Mouse (Mus musculus) adrenal gland, adult 18-20 months (tissue): ENCODE measurements around the gene Ufsp2. TPM values are rescaled to one million over a fixed set of nuclear protein-coding genes. Genes with fewer than 3 reads are reported as not detected.
A peak's percentile ranks its signal among the peaks of the same experiment; 100 is the strongest.

ENCODE experiments used
- DNase-seq, 2 experiments: peaks; one replicate each; pipeline ENCODE4 v3.0.0; 2021 to 2022; ENCODE audit warnings: low spot score in 2 of 2
- long read RNA-seq, 2 experiments: library from polyadenylated mRNA; stranded (forward); transcript quantifications; one replicate each; pipeline ENCODE4 v2.0.0; 2021
- total RNA-seq, 2 experiments: library from RNA; stranded (reverse); gene quantifications; 1 replicate in 1 of 2; 2 replicates in 1 of 2; pipeline ENCODE4 v1.2.3; 2021

The Ufsp2 gene
- total RNA-seq: 10 to 100 TPM; 44.6 to 59.5 TPM
- long read RNA-seq, experiment 1, transcript Ufsp2-201 (12 exons, 1,640 nt): major isoform, 15 of 21 reads
- long read RNA-seq, experiment 1, partial matches to known transcripts: 2 of 21 reads
- long read RNA-seq, experiment 1, other reads (novel, unspliced or antisense): 4 of 21 reads
- long read RNA-seq, experiment 2, transcript Ufsp2-201 (12 exons, 1,640 nt): major isoform, 55 of 74 reads
- long read RNA-seq, experiment 2, partial matches to known transcripts: 5 of 74 reads
- long read RNA-seq, experiment 2, other reads (novel, unspliced or antisense): 4 of 74 reads

GRCm38 (mm10) chr8:45975126-45975836, at the start of gene Ufsp2, which contains the start of gene 1700029J07Rik:
Gene Ufsp2 (plus strand): TSS chr8:45975528.
Gene 1700029J07Rik (minus strand): TSS chr8:45975252.
- peak; percentile 95 to 97 for DNase-seq

- peak; percentile 97 to 98 for DNase-seq
Observed at GRCm38 (mm10) chr8:45934582-45935014, 40.7 kb upstream of the Ufsp2 start, which contains the start of gene Ccdc110. Gene Ccdc110 (plus strand): TSS chr8:45934619.

DNA sequence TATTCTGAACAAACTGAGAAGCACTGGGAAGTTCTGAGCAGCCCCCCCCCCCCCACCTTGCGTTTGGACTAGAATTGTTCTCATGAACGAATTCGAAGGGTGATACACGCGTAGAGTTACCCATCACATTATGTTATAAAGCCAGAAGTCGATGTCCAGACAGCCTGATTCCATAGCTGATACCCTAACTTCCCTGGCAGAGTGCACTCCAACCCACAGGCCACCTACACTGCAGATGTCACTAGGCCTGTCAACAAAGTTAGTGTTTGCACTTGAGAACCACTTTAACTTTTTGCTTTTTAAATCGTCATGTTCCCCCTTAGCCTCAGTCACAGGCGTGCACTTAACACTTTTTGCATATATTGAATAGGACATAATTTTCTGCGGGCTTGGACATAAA, 38.3 kb upstream of the Ufsp2 start:
- no peak for DNase-seq

- no peak for DNase-seq
Observed at GRCm38 (mm10) chr8:45946283-45946682, 29.0 kb upstream of the Ufsp2 start.

- no peak for DNase-seq
Observed at GRCm38 (mm10) chr8:45950622-45951021, 24.7 kb upstream of the Ufsp2 start.

- DNase-seq: no peak
Observed at GRCm38 (mm10) chr8:45970894-45971293, 4.4 kb upstream of the Ufsp2 start.

- no peak for DNase-seq
Observed at GRCm38 (mm10) chr8:45973988-45974505, 1.3 kb upstream of the Ufsp2 start.

- DNase-seq: peak in 1 of 2 experiments; percentile 12
Observed at GRCm38 (mm10) chr8:45975837-45976468, 625 bp downstream of the Ufsp2 start.

DNA sequence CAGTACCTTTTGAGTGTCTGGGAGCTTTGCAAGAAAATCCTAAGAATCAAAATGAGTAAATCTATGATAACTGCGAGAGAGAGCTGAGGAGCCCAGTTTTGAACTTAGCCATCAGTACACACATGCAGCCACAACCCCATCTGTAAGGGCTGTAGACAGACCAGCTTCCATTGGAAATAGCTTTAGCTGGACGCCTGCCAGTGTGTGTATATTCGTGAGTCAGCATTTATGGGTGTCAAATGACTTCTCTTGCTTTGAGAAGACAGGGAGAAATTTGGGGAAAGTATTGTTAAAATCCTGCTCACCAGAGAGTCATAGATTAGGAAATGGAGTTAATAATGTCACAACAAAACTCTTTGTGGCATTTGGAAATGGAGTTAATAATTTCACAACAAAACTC, 11.3 kb downstream of the Ufsp2 start:
- no peak for DNase-seq

GRCm38 (mm10) chr8:45988189-45988588, 12.9 kb downstream of the Ufsp2 start:
- DNase-seq: no peak

DNA sequence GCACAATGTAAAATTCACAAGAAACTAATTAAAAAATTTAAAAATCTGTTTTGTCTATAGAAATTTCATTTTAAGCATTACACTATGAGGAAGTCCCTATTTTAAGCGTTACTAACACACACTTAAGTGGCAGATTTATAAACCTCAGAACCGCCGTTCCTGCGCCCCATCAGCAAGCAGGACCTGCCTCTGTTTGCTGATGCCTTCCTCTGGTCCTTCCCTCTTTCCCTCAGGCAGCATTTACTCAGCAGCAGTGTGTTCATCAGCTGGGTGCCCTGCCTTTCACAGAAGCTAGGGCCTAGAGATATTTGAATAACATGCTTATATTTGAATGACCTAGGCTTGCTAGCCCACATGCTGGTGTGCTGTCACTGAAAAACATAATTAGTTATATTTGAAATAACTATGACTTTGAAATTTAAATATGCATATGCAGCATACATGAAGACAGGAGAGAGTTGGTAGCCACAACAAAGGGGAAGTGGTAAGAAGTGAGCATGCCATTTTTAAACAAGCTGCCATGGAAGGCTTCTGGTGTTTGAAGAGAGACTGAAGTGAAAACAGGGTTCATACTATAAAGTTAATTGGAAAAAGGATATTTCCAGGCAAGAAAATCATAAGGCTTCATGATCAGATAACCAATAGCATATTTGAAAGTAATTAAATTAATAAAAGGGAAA, 15.4 kb downstream of the Ufsp2 start:
- no peak for DNase-seq

- DNase-seq: no peak
Observed at GRCm38 (mm10) chr8:45994111-45994510, 18.8 kb downstream of the Ufsp2 start.

DNA sequence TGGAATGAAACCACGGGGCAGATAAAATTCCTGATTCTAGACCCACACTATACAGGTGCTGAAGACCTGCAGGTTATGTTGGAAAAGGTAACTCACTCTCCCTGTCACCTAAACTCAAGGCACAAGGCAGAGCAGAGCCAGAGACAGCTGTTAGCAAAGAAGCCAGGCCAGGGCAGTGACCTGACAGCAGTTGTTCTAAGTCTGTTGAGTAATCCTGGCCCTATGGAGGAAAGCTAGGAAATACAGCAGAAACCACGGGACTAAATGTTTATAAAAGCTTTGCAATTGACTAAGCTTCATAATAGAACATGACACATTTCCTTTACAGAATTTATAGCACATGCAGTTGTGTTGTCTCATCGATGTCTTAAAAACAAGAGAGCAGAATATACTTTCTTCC, 20.2 kb downstream of the Ufsp2 start:
- no peak for DNase-seq

DNA sequence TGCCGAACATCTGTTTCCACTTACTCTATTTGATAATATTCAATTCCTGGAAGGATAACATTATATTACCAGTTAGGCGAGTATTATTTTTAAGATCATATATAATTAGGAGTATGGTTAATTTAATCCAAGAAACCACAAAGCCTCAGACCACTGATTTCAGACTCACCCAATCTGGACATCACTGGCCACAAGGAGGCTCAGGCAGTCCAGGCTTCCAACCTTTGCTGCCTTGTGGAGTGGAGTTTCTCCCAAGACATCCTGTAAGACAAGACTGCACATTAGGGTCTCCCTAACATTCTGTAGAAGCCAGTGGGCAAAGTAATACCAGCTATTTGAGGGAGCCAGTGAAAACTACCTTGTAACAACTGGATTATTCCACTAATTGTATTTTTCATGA, 22.9 kb downstream of the Ufsp2 start:
- no peak for DNase-seq

DNA sequence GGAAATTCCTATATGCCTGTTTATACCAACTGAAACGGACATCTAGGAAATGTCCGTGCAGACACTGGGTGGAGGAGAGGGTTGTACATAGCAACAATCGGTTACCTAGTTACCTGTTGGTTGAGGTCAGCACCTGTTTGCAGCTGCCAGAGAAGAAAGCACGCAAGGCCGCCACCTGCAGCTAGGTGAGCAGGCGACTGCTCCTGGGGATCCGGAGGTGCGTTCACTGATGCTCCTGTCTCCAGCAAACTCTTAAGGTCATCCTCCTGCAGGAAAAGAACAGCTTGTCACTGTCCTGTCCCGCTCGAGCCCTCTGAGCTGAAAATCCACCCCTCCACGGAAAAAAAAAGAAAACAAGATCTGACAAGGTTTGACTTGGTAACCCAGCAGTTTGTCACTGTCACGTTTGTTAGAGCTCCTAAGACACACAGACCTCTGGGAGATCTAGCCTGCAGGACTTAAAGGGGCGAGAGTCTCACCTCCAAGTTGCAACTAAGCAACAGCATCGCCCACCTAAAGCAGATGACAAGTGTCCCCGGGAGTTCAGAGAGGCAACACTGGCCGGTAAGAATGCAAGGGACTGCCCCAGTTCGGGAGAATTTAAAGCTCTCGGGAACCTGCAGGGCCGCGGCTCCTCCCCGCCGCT, 23.9 kb downstream of the Ufsp2 start, which contains the start of gene Lrp2bp:
Gene Lrp2bp (plus strand): TSS at position 166 of the 646 bp plus-strand sequence.
- peak in 1 of 2 experiments; percentile 26 for DNase-seq

DNA sequence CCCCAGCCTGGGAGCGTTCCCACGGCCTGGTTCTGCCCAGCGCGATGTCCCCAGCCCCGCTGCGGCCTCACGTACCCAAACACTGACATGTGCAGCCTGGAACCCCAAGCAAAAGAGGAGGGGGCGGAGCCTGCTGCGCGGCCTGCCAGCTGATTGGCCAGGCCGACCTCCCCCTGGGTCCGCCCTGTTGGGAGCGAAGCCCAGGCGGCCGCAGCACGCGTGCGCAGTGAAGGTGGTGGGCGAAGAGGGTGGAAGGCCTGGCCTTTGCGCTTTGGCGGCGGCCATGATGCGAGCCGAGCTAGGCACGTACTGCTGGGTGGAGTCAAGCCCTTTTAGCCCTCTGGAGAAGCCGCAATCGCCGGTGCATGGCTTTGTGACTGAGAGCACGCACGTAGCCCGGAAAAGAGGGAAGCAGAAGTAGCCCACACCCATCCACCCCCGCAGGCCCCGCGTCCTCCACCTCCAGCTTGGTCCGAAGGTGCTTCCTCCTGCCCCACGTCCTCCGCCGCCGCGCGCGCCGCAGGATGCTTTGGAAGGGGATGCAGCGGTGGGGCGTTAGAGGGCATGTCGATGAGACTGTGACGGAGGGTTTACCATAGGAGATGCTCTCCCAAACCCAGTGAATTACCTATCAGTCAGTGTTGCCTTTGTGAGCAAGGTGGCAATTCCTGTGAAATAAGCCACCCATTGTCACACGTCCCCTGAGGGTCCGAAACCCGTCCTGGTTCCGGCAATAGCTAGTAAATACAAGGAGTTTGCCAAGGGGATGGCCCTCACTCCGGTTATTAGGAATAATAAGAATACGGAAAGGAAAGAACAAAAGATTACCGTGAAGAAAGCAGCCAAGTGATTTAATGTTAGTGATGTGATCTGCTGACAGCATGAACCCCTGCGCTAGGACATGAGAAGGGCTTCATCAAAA, 24.7 kb downstream of the Ufsp2 start:
- DNase-seq: peak; percentile 99

DNA sequence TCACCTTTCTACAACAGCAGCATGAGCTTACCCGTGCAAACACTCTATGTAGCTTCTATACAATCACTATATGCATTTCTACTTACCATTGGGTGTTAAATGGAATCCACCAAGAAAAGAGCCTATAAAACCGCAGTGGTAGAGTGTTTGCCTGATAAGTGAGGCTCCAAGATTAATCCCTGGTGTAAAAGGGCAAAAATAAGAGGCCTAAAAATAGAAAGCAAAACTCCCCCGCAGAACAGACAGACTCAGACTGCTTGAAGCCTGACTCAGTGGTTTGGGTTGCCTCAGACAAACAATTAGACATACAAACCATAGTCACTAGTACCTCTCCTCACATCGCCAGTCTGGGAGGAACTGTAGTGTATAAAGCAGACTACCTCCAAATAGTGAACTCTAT, 30.3 kb downstream of the Ufsp2 start, which contains the start of gene Ankrd37:
Gene Ankrd37 (minus strand): TSS at position 112 of the 400 bp plus-strand sequence.
- DNase-seq: no peak

GRCm38 (mm10) chr8:46007050-46007672, 31.8 kb downstream of the Ufsp2 start:
- DNase-seq: no peak

DNA sequence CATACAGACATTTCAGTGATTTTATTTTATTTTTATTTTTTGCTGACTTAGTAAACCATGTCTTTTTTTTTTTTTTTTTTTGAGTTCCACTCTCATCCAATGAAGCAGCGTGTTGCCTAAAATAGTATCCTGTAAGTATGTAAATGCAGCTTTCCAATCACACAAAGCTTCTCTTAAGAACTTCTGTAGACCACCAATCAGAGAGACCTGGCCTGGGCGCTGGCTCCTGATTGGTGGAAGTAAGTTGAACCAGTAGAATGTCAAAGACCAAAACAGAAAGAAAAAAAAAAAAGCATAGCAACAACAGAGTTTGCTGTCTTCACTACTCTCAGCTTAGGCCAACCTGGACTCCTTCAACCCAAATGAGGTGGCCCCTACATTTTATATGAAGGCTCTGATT, 35.0 kb downstream of the Ufsp2 start:
- no peak for DNase-seq
